Mouse (Mus musculus): ENCODE measurements around the gene Ube3b. TPM values are rescaled to one million over a fixed set of nuclear protein-coding genes. Genes with fewer than 3 reads are reported as not detected.

Gene Ube3b
- polyA plus RNA-seq (2015; fragmentation: Nextera tagmentation; extraction: Ambion mirVana), result 34.0 and 41.7 TPM in 2 replicates

DNA sequence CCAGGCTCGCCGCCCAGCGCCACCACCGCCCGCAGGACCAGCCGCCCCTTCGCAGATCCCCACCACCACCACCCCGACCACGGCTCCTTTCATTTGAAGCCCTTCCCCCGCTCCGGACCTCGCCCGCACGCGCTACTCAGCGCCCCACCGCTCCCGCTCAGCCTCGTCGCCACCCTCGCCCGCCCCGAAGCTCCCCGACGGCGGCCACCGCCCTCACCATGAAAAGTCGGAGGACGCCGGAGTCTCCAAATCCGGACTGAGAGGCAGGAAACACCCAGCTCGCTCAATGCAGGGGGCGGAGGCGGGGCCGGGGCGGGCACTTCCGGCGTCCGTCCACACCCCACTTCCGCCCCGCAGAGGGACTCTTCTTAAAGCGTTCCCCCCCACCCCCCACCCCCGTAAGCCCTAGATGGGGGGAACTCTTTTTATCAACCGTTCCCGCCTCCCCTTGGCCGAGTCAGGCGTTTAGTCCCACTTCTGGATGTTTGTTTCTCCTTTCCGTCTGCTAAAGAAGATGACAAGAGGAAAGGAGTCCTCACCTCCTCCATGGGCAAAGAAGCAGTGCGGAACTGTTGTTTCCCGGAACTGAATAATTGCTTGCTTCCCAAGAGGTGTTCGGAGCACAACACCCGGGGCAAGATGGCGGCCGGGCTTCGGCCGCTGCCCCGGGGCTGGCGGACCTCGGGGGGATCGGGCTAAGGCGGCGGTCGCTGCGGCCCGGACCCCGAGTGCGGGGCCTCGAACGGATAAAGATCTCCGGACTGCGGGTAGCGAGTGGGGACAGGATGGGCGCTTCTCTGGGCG is at the start of gene Ube3b, which contains the start of gene Kctd10:
Ube3b (plus strand) TSS at position 399 of the 804 bp plus-strand sequence.
Kctd10 (minus strand) TSS at position 300 of the 804 bp plus-strand sequence.
- H3K9ac ChIP-seq, result peak within 1 kb of the TSS; percentile 96
- H3K4me1 ChIP-seq, result peaks cover 44% of the 10 kb centered on the region
- peak; percentile 96 for ATAC-seq
- no peaks in the 10 kb centered on the region; the same call in 1 of the 2 replicates for H3K9me3 ChIP-seq (replicated peaks)
- no peaks in the 10 kb centered on the region for H3K27me3 ChIP-seq
- H3K4me2 ChIP-seq, result peak within 1 kb of the TSS; percentile 75
- WGBS, result under 1% methylated on average over 69 of the region's 74 CpGs
- H3K4me3 ChIP-seq, result peak within 1 kb of the TSS; percentile 93
- H3K27ac ChIP-seq, result peak within 1 kb of the TSS; percentile 85
- H3K36me3 ChIP-seq (ENCODE audit: poor library complexity, severe bottlenecking), result peaks cover 23% of the 10 kb centered on the region

- no peak overlapping the region for H3K4me2 ChIP-seq
- no peak overlapping the region for H3K9ac ChIP-seq
- ATAC-seq, result no peak
- no peak overlapping the region for H3K4me3 ChIP-seq
- 85% methylated on average over 5 of the region's 5 CpGs for WGBS
- H3K27ac ChIP-seq, result no peak overlapping the region
- no peaks in the 10 kb centered on the region for H3K9me3 ChIP-seq (replicated peaks)
- H3K27me3 ChIP-seq, result peaks cover 3% of the 10 kb centered on the region; the same call in 1 of the 2 replicates
- no peaks in the 10 kb centered on the region for H3K36me3 ChIP-seq (ENCODE audit: poor library complexity, severe bottlenecking)
- H3K4me1 ChIP-seq, result no peaks in the 10 kb centered on the region
These were observed 37.4 kb upstream of the Ube3b start for GRCm38 (mm10) chr5:114342996-114343395.

DNA sequence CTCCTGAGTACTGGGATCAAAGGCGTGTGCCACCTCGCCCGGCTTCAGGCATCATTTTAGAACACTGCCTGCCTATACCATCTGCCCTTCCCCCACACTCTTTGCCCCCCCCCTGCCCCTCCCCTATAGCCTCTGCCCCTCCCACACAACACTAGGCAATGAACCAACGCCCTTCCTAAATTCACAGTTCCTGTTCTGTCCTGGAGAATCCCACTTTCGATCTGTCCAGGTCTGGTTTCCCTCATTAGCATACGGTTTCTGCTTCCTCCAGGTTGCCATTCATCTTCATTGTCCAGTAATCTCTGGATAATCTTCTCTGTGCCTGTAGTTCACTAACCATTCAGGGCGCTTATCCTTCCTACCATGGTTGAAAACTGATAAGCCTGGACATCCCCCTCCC is 36.8 kb upstream of the Ube3b start:
- 88% methylated on average over 7 of the region's 7 CpGs for WGBS
- Histone ChIP-seq H3K4me2 (no peak overlapping the region), H3K4me3 (no peak overlapping the region), H3K4me1 (no peaks in the 10 kb centered on the region), H3K9ac (no peak overlapping the region), H3K9me3 (replicated peaks) (no peaks in the 10 kb centered on the region), H3K27me3 (peaks cover 3% of the 10 kb centered on the region; the same call in 1 of the 2 replicates), H3K36me3 (ENCODE audit: poor library complexity, severe bottlenecking) (no peaks in the 10 kb centered on the region), H3K27ac (no peak overlapping the region)
- no peak for ATAC-seq

DNA sequence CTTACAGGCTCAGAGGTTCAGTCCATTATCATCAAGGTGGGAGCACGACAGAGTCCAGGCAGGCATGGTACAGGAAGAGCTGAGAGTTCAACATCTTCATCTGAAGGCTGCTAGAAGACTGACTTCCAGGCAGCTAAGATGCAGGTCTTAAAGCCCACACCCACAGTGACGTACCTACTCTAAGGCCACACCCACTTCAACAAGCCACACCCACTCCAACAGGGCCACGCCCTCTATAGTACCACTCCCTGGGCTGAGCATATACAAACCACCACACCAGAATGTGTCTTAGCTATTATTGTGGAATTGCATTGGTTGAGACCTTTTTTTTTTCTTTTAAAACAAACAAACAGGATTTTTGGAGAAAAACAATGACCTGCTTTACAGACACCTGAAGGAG is 34.9 kb upstream of the Ube3b start:
- Histone ChIP-seq H3K9ac (no peak overlapping the region), H3K9me3 (replicated peaks) (no peaks in the 10 kb centered on the region), H3K4me3 (no peak overlapping the region), H3K36me3 (ENCODE audit: poor library complexity, severe bottlenecking) (no peaks in the 10 kb centered on the region), H3K27ac (no peak overlapping the region), H3K4me2 (no peak overlapping the region), H3K27me3 (peaks cover 7% of the 10 kb centered on the region; the same call in 1 of the 2 replicates), H3K4me1 (no peaks in the 10 kb centered on the region)
- ATAC-seq, result no peak
- WGBS, result 67% methylated on average over 3 of the region's 3 CpGs

GRCm38 (mm10) chr5:114347005-114347404 is 33.4 kb upstream of the Ube3b start:
- no peaks in the 10 kb centered on the region for H3K9me3 ChIP-seq (replicated peaks)
- no peak overlapping the region for H3K27ac ChIP-seq
- 80% methylated on average over 10 of the region's 10 CpGs for WGBS
- H3K9ac ChIP-seq, result no peak overlapping the region
- no peak for ATAC-seq
- no peak overlapping the region for H3K4me2 ChIP-seq
- 0 out of 2 replicates have a peak, but pooled peaks cover 4% of the 10 kb centered on the region for H3K27me3 ChIP-seq
- H3K4me1 ChIP-seq, result no peaks in the 10 kb centered on the region
- H3K36me3 ChIP-seq (ENCODE audit: poor library complexity, severe bottlenecking), result no peaks in the 10 kb centered on the region
- no peak overlapping the region for H3K4me3 ChIP-seq

DNA sequence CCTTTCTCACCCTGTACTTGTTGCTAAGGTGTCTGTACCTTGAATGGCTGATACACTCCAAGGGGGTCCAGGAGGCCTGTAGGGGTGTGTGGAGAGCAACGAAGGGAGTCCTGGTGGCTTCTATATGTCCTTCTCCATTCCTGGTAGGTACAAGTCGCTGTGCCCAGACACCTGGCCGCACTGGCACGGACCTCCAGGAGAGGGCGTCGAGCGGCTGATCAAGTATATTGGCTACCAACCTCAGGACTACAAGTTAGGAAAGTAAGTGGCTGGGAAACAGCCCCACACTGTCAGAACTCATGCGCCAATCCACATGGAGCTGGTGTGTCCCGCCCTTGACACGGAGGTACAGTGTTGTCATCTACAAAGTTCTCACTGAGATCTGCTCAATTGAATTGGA is 28.9 kb upstream of the Ube3b start:
- H3K9me3 ChIP-seq (replicated peaks), result no peaks in the 10 kb centered on the region
- ATAC-seq, result no peak
- H3K4me2 ChIP-seq, result no peak overlapping the region
- H3K4me1 ChIP-seq, result peaks cover 1% of the 10 kb centered on the region; the same call in 1 of the 2 replicates
- no peak overlapping the region for H3K27ac ChIP-seq
- no peaks in the 10 kb centered on the region for H3K36me3 ChIP-seq (ENCODE audit: poor library complexity, severe bottlenecking)
- no peak overlapping the region for H3K4me3 ChIP-seq
- 0 out of 2 replicates have a peak, but pooled peaks cover 4% of the 10 kb centered on the region for H3K27me3 ChIP-seq
- 72% methylated on average over 10 of the region's 10 CpGs for WGBS
- no peak overlapping the region for H3K9ac ChIP-seq

GRCm38 (mm10) chr5:114356250-114356935 is 24.0 kb upstream of the Ube3b start:
- Histone ChIP-seq H3K9me3 (replicated peaks) (no peaks in the 10 kb centered on the region), H3K4me1 (peaks cover 21% of the 10 kb centered on the region), H3K27ac (no peak overlapping the region; the same call in 1 of the 2 replicates), H3K9ac (peak overlapping the region; percentile 40; the same call in 1 of the 2 replicates), H3K4me3 (no peak overlapping the region), H3K36me3 (ENCODE audit: poor library complexity, severe bottlenecking) (peaks cover 13% of the 10 kb centered on the region; the same call in 1 of the 2 replicates), H3K27me3 (no peaks in the 10 kb centered on the region), H3K4me2 (peak overlapping the region; percentile 14; the same call in 1 of the 2 replicates)
- 20% methylated on average over 7 of the region's 7 CpGs for WGBS
- no peak; the same call in none of the 2 replicates for ATAC-seq

GRCm38 (mm10) chr5:114356936-114357751 is 23.3 kb upstream of the Ube3b start:
- Histone ChIP-seq H3K9me3 (replicated peaks) (no peaks in the 10 kb centered on the region), H3K9ac (peak overlapping the region; percentile 40; the same call in 1 of the 2 replicates), H3K27me3 (no peaks in the 10 kb centered on the region), H3K36me3 (ENCODE audit: poor library complexity, severe bottlenecking) (peaks cover 19% of the 10 kb centered on the region), H3K4me2 (peak overlapping the region; percentile 14; the same call in 1 of the 2 replicates), H3K4me3 (no peak overlapping the region), H3K4me1 (peaks cover 21% of the 10 kb centered on the region), H3K27ac (no peak overlapping the region; the same call in 1 of the 2 replicates)
- peak; percentile 46 for ATAC-seq
- WGBS, result 61% methylated on average over 23 of the region's 23 CpGs

GRCm38 (mm10) chr5:114358833-114359232 is 21.6 kb upstream of the Ube3b start:
- no peak overlapping the region for H3K27ac ChIP-seq
- H3K36me3 ChIP-seq (ENCODE audit: poor library complexity, severe bottlenecking), result peaks cover 36% of the 10 kb centered on the region
- 0 out of 2 replicates have a peak, but pooled peaks have one; percentile 28 for ATAC-seq
- no peaks in the 10 kb centered on the region for H3K9me3 ChIP-seq (replicated peaks)
- H3K4me3 ChIP-seq, result no peak overlapping the region
- no peaks in the 10 kb centered on the region for H3K27me3 ChIP-seq
- no peak overlapping the region for H3K9ac ChIP-seq
- 58% methylated on average over 10 of the region's 10 CpGs for WGBS
- peaks cover 21% of the 10 kb centered on the region for H3K4me1 ChIP-seq
- no peak overlapping the region for H3K4me2 ChIP-seq

DNA sequence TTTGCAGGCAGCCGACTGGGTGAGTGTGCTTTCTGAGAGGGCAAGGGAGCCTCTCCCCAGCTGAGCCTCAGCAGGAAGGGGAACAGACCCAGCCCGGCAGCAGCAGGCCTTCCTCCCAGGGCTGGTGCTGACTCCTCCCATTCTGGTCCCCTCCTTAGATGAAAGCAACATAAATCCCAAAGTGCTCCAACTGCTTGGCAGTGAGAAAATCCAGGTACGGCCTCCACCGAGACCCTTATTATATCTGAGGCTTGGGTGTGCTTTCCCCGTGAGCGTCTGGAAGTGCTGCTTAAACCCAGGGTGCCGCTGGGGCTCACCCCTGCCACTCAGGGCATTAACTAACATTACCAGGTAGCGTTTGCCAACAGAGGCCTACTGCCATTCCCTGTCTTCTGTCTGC is 20.8 kb upstream of the Ube3b start:
- Histone ChIP-seq H3K4me3 (no peak overlapping the region), H3K27ac (no peak overlapping the region), H3K27me3 (no peaks in the 10 kb centered on the region), H3K9me3 (replicated peaks) (no peaks in the 10 kb centered on the region), H3K36me3 (ENCODE audit: poor library complexity, severe bottlenecking) (peaks cover 44% of the 10 kb centered on the region), H3K9ac (no peak overlapping the region), H3K4me1 (peaks cover 21% of the 10 kb centered on the region), H3K4me2 (no peak overlapping the region)
- ATAC-seq, result no peak
- 77% methylated on average over 8 of the region's 8 CpGs for WGBS

- no peak overlapping the region for H3K4me3 ChIP-seq
- WGBS, result 85% methylated on average over 15 of the region's 15 CpGs
- peaks cover 21% of the 10 kb centered on the region for H3K4me1 ChIP-seq
- no peak overlapping the region for H3K4me2 ChIP-seq
- H3K27ac ChIP-seq, result no peak overlapping the region
- H3K36me3 ChIP-seq (ENCODE audit: poor library complexity, severe bottlenecking), result peaks cover 57% of the 10 kb centered on the region
- no peaks in the 10 kb centered on the region for H3K9me3 ChIP-seq (replicated peaks)
- no peaks in the 10 kb centered on the region for H3K27me3 ChIP-seq
- no peak overlapping the region for H3K9ac ChIP-seq
- no peak for ATAC-seq
These were observed 19.4 kb upstream of the Ube3b start for GRCm38 (mm10) chr5:114360968-114361367.

Data from forebrain, embryonic 13.5 days (tissue).